Mouse (Mus musculus) bone marrow, adult 2 months (tissue): ENCODE results near the gene Setdb1. TPM values are rescaled to one million over a fixed set of nuclear protein-coding genes. Genes with fewer than 3 reads are reported as not detected.

Experiments
- H3K27ac ChIP-seq: fragments of 200-500 bp; 2 replicates; pipeline ENCODE4 v1.5.1; 2012; ENCODE audit warnings: low read depth, mild to moderate bottlenecking, control low read depth, inconsistent platforms, low read length; ENCODE audit not compliant: control insufficient read depth, poor library complexity, insufficient read depth
- H3K4me1 ChIP-seq: fragments of 200-500 bp; 2 replicates; pipeline ENCODE4 v1.6.1; 2011; ENCODE audit warnings: low read length; ENCODE audit not compliant: control insufficient read depth, insufficient read depth
- H3K4me3 ChIP-seq: fragments of 200-500 bp; replicated peaks from 2 replicates; pipeline ENCODE3; 2011; ENCODE audit warnings: mild to moderate bottlenecking, low read depth, low read length, control low read depth; ENCODE audit not compliant: control insufficient read depth
- CTCF ChIP-seq: fragments of 200-500 bp; IDR thresholded peaks from 2 replicates; pipeline ENCODE4 v1.5.1; 2011; ENCODE audit warnings: low read length, control low read depth; ENCODE audit not compliant: control insufficient read depth, insufficient read depth
- POLR2A ChIP-seq: fragments of 200-500 bp; IDR thresholded peaks from 2 replicates; pipeline ENCODE4 v1.6.1; 2011; ENCODE audit warnings: low read depth, mild to moderate bottlenecking, control low read depth, low read length, borderline replicate concordance; ENCODE audit not compliant: control insufficient read depth
- WGBS: fragments of 180-500 bp; shearing (Covaris S2); methylation state at CpG from one replicate; pipeline ENCODE4 v1.1.7; 2018; 5-methylcytosine and 5-hydroxymethylcytosine counted together
- polyA plus RNA-seq: library from polyadenylated mRNA; stranded (reverse); fragments of >200 nt; gene quantifications from 2 replicates; pipeline ENCODE4 v1.2.4, GENCODE M21; 2011; ENCODE audit warnings: low replicate concordance; ENCODE audit not compliant: missing spikeins, insufficient read depth, insufficient read length

Setdb1 gene
- polyA plus RNA-seq, 1 experiment, result 27.0 TPM

DNA sequence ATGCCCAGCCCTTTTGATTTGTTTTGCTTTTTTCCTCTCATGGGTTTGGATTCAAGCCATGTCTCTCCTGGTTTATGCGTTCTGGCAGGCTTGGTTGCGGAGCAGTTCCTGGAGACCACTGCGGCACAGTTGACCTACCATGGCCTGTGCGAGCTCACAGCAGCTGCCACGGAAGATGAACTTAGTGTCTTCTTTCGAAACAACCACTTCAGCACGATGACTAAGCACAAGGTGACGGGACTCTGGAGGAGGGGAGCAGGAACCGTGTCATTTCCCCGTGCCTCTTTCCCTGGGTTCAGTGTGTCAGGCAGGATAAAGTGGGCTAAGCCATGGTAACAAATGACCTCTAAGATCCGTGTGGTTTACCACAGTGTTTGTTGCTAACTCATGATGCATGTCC lies 63.5 kb downstream of the Setdb1 start:
- WGBS, result 4% methylated on average over 11 of the region's 11 CpGs
- Histone ChIP-seq H3K27ac (peak overlapping the region; percentile 79), H3K4me1 (peaks cover 7% of the 10 kb centered on the region; the same call in 1 of the 2 replicates), H3K4me3 (no peak overlapping the region)
- TF ChIP-seq POLR2A (peak; percentile 46; the same call in 1 of the 2 replicates), CTCF (no peak)

DNA sequence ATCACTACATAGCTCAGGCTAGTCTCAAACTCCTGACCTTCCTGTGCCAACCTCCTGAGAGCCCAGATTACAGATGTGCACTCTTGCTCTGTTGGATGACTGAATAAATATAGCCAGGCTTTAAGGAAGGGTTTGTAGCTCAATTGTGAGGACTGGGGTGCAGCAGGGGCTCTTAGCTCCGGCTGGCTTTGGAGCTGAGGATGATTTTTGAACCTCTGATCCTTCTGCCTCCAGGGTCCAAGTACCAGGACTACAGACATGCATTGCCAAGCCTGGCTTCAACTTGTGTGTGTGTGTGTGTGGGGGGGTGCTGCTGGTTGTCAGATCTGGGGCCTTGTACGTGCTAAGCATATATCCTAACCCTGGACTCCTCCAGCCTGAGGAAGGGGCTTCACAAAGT lies 64.1 kb downstream of the Setdb1 start:
- Histone ChIP-seq H3K27ac (peak overlapping the region; percentile 79), H3K4me3 (no peak overlapping the region), H3K4me1 (peaks cover 7% of the 10 kb centered on the region; the same call in 1 of the 2 replicates)
- WGBS, result 71% methylated on average over 2 of the region's 2 CpGs
- TF ChIP-seq CTCF (no peak), POLR2A (no peak)

GRCm38 (mm10) chr3:95291041-95291440 lies 66.0 kb downstream of the Setdb1 start:
- WGBS, result 67% methylated on average over 4 of the region's 4 CpGs

GRCm38 (mm10) chr3:95290156-95290555 lies 66.8 kb downstream of the Setdb1 start:
- H3K27ac ChIP-seq, result no peak overlapping the region
- WGBS, result 94% methylated on average over 6 of the region's 6 CpGs
- peaks cover 7% of the 10 kb centered on the region; the same call in 1 of the 2 replicates for H3K4me1 ChIP-seq
- TF ChIP-seq CTCF (no peak), POLR2A (no peak)
- H3K4me3 ChIP-seq, result no peak overlapping the region

More at GRCm38 (mm10) chr3:95291041-95291440, 66.0 kb downstream of the Setdb1 start:
- H3K27ac ChIP-seq, result no peak overlapping the region
- no peak for TF ChIP-seq POLR2A
- TF ChIP-seq CTCF, result no peak
- H3K4me3 ChIP-seq, result no peak overlapping the region
- H3K4me1 ChIP-seq, result peaks cover 7% of the 10 kb centered on the region; the same call in 1 of the 2 replicates

GRCm38 (mm10) chr3:95289419-95289818 lies 67.6 kb downstream of the Setdb1 start:
- 88% methylated on average over 4 of the region's 4 CpGs for WGBS

DNA sequence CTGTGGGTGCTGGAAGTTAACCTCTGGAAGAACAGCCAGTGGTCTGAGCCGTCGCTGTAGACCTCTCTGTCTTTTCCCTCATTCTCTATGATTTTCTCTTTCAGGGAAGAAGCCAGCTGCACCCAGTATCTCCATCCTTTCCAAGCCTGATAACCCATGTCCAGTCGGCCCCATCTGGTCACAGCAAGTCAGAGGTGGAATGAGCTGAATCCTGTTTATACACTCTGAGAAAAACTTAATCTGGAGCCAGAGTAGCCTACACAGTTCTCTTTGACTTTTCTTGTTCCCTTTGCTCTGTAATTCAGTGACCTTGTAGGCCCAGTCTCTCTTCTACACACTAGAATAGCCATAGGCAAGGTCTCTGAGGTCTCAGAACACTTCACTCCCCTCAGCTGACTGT lies 69.5 kb downstream of the Setdb1 start:
- TF ChIP-seq POLR2A (no peak), CTCF (no peak)
- no peak overlapping the region for H3K4me3 ChIP-seq
- WGBS, result 90% methylated on average over 3 of the region's 3 CpGs
- no peak overlapping the region for H3K27ac ChIP-seq
- no peaks in the 10 kb centered on the region for H3K4me1 ChIP-seq

More at GRCm38 (mm10) chr3:95289419-95289818, 67.6 kb downstream of the Setdb1 start:
- no peak overlapping the region for H3K27ac ChIP-seq
- no peak for TF ChIP-seq CTCF
- no peak for TF ChIP-seq POLR2A
- no peak overlapping the region for H3K4me3 ChIP-seq
- peaks cover 5% of the 10 kb centered on the region; the same call in 1 of the 2 replicates for H3K4me1 ChIP-seq

DNA sequence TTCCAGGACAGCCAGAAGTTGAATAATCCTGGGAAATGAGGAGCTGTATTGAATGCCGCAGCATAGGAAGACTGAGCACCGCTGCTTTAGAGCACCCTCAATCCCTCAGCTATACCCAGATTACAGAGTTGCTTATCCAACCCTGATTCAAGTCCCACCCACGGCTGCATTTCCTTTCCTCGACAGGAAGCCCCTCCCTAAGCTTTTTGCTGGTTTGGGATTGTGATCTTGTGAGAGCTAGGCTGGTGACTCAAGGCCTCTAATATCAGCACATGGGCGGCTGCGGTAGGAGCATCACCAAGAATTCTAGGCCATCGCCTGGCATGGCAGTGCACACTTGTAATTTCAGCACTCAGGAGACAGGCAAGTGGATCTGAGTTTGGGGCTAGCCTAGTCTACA lies 70.5 kb downstream of the Setdb1 start:
- 62% methylated on average over 7 of the region's 7 CpGs for WGBS
- Histone ChIP-seq H3K27ac (no peak overlapping the region), H3K4me1 (no peaks in the 10 kb centered on the region), H3K4me3 (no peak overlapping the region)
- TF ChIP-seq POLR2A (no peak), CTCF (no peak)

- no peak for TF ChIP-seq CTCF
- no peak for TF ChIP-seq POLR2A
- no peaks in the 10 kb centered on the region for H3K4me1 ChIP-seq
- no peak overlapping the region for H3K27ac ChIP-seq
- H3K4me3 ChIP-seq, result no peak overlapping the region
- WGBS, result 87% methylated on average over 5 of the region's 5 CpGs
Measured at GRCm38 (mm10) chr3:95286011-95286410, 71.0 kb downstream of the Setdb1 start.

DNA sequence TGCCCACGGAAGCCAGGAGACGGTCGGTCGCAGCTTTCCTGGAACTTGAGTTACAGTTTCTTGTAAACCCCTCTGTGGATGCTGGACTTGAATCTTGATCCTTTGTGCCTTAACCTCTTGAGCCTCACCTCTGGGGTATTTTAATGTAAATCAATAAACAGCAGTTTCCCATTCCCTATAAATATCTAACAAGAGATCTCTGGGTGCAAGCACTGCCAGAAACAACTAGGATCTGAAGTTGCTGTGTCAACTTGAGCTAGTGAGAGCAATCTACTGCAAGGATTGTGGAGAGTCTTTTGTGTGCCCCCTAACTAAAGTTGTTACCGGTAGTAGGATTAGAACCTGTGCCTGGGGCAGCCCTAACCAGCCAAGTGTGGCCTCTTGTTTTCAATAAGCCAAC lies 71.6 kb downstream of the Setdb1 start:
- 92% methylated on average over 5 of the region's 5 CpGs for WGBS
- no peak for TF ChIP-seq CTCF
- no peak for TF ChIP-seq POLR2A
- Histone ChIP-seq H3K4me3 (no peak overlapping the region), H3K27ac (no peak overlapping the region), H3K4me1 (no peaks in the 10 kb centered on the region)
